Mouse (Mus musculus): ENCODE data around the gene 1700006A11Rik. TPM values are rescaled to one million over a fixed set of nuclear protein-coding genes. Genes with fewer than 3 reads are reported as not detected.

1700006A11Rik gene
- polyA plus RNA-seq, 1 experiment from 2014 or later = not detected

Other genes starting within 250 kb of the 1700006A11Rik start
- 6.8 and 7.8 TPM in 2 replicates for gene Tram1l1, start 105.2 kb downstream of the 1700006A11Rik start, polyA plus RNA-seq (2015; fragmentation: Nextera tagmentation; extraction: Ambion mirVana)
- not detected in 2 replicates for gene 1700003H04Rik, start 155.1 kb upstream of the 1700006A11Rik start, polyA plus RNA-seq (2015; fragmentation: Nextera tagmentation; extraction: Ambion mirVana)